Mouse (Mus musculus) mouse embryonic stem cell (cell line): Measurements from ENCODE around the gene Nsa2.
"Not testable (repeated sequence)": the region's sequence is repeated elsewhere in the genome, so short reads cannot be mapped to it uniquely, and the experiment has no call there.

ENCODE experiments used
- in situ Hi-C, 2 experiments: fragments of 300-500 bp; cut with MboI; formaldehyde crosslinking; loops; 1 replicate in 1 of 2; 3 replicates in 1 of 2; pipeline ENCODE4 v1.14.3; 2019 to 2020; ENCODE audit warnings: low sequenced_read_pairs in 2 of 2, low pct_unique_long_range_greater_than_20kb in 1 of 2, mixed read lengths in 1 of 2; ENCODE audit not compliant: unreplicated experiment in 1 of 2

Nsa2 gene

GRCm38 (mm10) chr13:97137466-97138400, at the start of gene Nsa2, which contains the start of gene Gfm2:
Nsa2 (minus strand) TSS chr13:97137937.
Gfm2 (plus strand) TSS chr13:97137937.
- in situ Hi-C loops = no loop called here

- in situ Hi-C loops = no loop called here
These were observed 48.6 kb upstream of the Nsa2 start for GRCm38 (mm10) chr13:97186346-97186745.

GRCm38 (mm10) chr13:97184656-97185055, 46.9 kb upstream of the Nsa2 start:
- in situ Hi-C loops = no loop called here

- in situ Hi-C loops = no loop called here
These were observed 46.4 kb upstream of the Nsa2 start for GRCm38 (mm10) chr13:97184168-97184567.

GRCm38 (mm10) chr13:97182821-97183220, 45.1 kb upstream of the Nsa2 start:
- in situ Hi-C loops = no loop called here

GRCm38 (mm10) chr13:97180113-97180828, 42.5 kb upstream of the Nsa2 start:
- in situ Hi-C loops = no loop called here

GRCm38 (mm10) chr13:97178943-97179342, 41.2 kb upstream of the Nsa2 start:
- in situ Hi-C loops = no loop called here

GRCm38 (mm10) chr13:97176731-97177130, 39.0 kb upstream of the Nsa2 start:
- in situ Hi-C loops = no loop called here

- in situ Hi-C loops = no loop called here
These were observed 38.0 kb upstream of the Nsa2 start for GRCm38 (mm10) chr13:97175520-97176264.

- in situ Hi-C loops = no loop called here
These were observed 8.1 kb upstream of the Nsa2 start for GRCm38 (mm10) chr13:97145834-97146233.

- in situ Hi-C loops = no loop called here
These were observed 4.6 kb upstream of the Nsa2 start for GRCm38 (mm10) chr13:97142321-97142720.

GRCm38 (mm10) chr13:97138404-97138931, 731 bp upstream of the Nsa2 start:
- in situ Hi-C loops = not testable (repeated sequence)

GRCm38 (mm10) chr13:97130413-97130812, 7.3 kb downstream of the Nsa2 start:
- in situ Hi-C loops = not testable (repeated sequence)

GRCm38 (mm10) chr13:97129654-97130053, 8.1 kb downstream of the Nsa2 start:
- in situ Hi-C loops = not testable (repeated sequence)

- in situ Hi-C loops = loop anchor here in 1 of 2 experiments (25.0 kb wide), 1 partner anchor 459 kb away; the partner anchor contains the start of gene Hmgcr
These were observed 16.4 kb downstream of the Nsa2 start for GRCm38 (mm10) chr13:97121341-97121740.

GRCm38 (mm10) chr13:97109046-97109445, 28.7 kb downstream of the Nsa2 start:
- in situ Hi-C loops = loop anchor here in 1 of 2 experiments (25.0 kb wide), 1 partner anchor 447 kb away; the partner anchor contains the start of gene Hmgcr

GRCm38 (mm10) chr13:97107721-97108120, 30.0 kb downstream of the Nsa2 start:
- in situ Hi-C loops = loop anchor here in 1 of 2 experiments (25.0 kb wide), 1 partner anchor 445 kb away; the partner anchor contains the start of gene Hmgcr

GRCm38 (mm10) chr13:97104996-97105395, 32.7 kb downstream of the Nsa2 start:
- in situ Hi-C loops = loop anchor here in 1 of 2 experiments (25.0 kb wide), 1 partner anchor 443 kb away; the partner anchor contains the start of gene Hmgcr
